Mouse (Mus musculus) brain, adult 2 months (tissue): ENCODE data around the gene Zbtb7a.

Experiments
- DNase-seq: peaks from one replicate; pipeline ENCODE4 v3.0.0; 2011; ENCODE audit warnings: low read depth, low spot score

Gene Zbtb7a

DNA sequence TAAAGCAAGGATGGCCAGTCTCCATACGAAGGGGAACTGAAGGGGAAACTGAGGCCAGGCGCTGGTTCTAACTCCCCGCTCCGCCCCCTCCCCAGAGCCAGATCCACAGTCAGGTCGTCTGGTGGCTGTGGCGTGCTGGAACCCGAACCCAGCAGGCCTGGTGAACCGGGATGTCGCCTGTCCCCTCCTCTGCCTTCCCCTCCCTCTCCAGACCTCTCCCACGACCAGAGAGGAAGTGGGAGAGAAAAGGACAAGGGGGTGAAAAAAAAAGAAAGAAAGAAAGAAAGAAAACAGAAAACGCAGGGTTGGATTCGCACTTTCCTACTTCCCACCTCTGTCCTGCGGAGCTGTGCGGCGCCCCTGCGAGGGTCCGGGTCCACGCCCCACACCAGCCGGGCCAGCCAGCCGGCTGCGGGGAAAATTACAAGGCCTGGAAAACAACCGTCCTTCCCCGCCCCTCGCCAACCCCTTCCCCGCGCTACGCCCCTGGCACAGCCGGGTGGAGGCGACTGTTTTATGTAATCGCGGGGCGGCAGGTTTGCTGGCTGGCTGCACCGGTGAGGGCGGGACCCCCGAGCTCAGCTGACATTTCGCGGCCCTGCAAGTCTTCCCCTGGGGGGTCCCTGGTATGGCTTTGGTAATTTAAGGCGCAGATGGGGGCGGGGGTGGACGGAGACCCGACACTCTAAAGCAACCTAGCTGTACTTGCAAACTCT lies at the start of gene Zbtb7a:
Gene Zbtb7a (plus strand): TSS at position 255 of the 716 bp plus-strand sequence.
- DNase-seq: peak; percentile 58

DNA sequence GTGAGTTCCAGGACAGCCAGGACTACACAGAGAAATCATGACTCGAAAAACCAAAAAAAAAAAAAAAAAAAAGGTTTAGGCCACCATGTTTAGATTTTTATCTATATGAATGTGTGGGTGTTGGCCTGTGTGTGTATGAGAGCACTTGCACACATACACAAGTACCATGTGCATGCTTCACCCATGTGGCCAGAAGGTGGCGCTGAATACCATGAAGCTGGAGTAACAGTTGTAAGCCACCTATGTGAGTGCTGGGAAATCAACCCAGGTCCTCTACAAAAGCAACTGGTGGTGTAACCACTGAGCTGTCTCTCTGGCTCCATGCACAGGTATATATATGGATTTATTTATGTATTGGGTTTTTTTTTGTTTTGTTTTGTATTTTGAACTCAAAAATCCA lies 48.0 kb upstream of the Zbtb7a start:
- peak; percentile 42 for DNase-seq

- no peak for DNase-seq
Measured at GRCm38 (mm10) chr10:81089216-81089615, 45.8 kb upstream of the Zbtb7a start.

- DNase-seq: no peak
Measured at GRCm38 (mm10) chr10:81090621-81091020, 44.4 kb upstream of the Zbtb7a start.

- no peak for DNase-seq
Measured at GRCm38 (mm10) chr10:81092465-81093250, 42.4 kb upstream of the Zbtb7a start.

GRCm38 (mm10) chr10:81094931-81095678 lies 39.9 kb upstream of the Zbtb7a start:
- no peak for DNase-seq

- DNase-seq: peak; percentile 99
Measured at GRCm38 (mm10) chr10:81105565-81106112, 29.4 kb upstream of the Zbtb7a start, which contains the start of gene Map2k2. Gene Map2k2 (plus strand): TSS chr10:81105915.

DNA sequence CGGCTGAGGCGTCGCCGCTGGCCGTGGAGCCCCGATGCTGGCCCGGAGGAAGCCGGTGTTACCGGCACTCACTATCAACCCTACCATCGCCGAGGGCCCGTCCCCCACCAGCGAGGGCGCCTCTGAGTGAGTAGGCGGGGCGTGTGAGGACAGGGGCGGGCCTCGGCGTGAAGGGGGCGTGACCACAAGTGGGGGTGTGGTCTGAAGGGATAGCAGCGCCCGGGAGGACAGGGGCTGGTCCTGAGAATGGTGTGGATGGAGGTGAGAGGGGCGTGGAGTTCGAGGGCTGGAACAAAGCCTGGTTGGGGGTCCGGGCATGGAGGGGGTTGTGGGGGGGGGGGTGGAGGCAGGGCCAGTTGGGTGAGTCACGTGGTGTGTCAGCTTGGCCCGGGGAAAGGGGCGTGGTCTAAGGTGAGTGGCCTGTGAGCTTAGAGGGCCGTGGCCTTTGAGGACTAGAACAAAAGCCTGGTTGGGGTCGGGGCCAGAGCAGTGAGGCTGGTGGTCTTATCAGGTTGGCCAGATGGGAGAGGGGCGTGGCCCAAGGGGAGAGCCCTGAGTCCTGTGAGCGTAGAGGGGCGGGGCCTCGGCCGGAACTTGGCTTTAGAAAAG lies 28.8 kb upstream of the Zbtb7a start:
- peak; percentile 83 for DNase-seq

- DNase-seq: no peak
Measured at GRCm38 (mm10) chr10:81112946-81113345, 22.1 kb upstream of the Zbtb7a start.

DNA sequence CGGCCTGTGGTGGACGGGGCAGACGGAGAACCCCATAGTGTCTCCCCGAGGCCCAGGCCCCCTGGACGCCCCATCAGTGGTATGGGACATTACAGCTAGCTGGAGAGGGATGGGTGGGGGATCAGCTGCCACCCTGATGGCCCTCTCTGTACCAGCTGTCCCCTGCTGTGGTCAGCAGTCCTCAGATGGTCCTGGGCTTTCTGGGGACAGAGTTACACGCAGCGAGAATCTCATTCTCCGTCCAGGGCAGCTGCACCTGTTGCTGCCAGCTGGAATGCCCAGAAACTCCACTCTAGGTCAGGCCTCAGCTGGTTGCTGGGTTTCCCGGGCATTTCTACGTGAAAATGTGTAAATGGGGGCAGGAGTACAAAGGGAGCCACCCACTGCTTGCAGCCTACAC lies 15.4 kb upstream of the Zbtb7a start:
- DNase-seq: no peak

GRCm38 (mm10) chr10:81120650-81121049 lies 14.4 kb upstream of the Zbtb7a start:
- no peak for DNase-seq

DNA sequence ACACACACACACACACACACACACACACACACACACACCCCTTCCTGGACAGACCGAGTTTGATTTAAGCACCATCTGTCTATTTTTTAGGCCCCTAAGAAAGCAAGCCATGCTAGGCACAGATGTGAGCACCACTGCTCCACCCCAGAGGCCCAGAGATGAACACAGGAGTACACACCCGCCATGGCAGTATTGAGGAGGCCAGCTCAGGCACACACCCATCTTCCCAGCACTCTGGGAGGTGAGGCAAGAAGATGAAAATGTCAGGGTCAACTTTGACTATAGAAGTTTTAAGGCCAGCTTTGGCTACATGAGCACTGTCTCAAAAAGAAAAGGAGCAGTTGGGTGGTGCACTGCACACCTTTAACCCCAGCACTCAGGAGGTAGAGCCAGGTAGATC lies 12.1 kb upstream of the Zbtb7a start:
- no peak for DNase-seq

GRCm38 (mm10) chr10:81123500-81123899 lies 11.5 kb upstream of the Zbtb7a start:
- peak; percentile 68 for DNase-seq

DNA sequence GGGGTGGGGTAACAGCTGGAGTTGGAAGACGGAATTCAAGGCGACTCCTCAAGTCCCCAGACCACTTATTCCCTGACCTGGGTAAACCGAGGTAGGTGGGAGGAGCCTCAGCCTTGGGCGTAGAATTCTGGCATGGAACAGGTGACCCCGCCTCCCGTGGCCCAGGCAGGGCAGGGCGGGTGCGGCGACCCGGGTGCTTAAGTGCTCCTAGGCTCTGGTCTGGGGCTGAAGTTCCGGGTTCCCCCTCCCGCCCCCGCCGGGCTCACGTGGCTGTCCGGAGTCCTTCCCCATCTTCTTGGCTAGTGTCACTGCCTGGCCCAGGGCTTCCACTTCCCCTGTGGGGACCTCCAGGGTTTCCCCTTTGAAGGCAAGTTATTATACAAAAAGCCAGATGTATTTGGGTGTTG lies 836 bp upstream of the Zbtb7a start:
- DNase-seq: peak; percentile 57

DNA sequence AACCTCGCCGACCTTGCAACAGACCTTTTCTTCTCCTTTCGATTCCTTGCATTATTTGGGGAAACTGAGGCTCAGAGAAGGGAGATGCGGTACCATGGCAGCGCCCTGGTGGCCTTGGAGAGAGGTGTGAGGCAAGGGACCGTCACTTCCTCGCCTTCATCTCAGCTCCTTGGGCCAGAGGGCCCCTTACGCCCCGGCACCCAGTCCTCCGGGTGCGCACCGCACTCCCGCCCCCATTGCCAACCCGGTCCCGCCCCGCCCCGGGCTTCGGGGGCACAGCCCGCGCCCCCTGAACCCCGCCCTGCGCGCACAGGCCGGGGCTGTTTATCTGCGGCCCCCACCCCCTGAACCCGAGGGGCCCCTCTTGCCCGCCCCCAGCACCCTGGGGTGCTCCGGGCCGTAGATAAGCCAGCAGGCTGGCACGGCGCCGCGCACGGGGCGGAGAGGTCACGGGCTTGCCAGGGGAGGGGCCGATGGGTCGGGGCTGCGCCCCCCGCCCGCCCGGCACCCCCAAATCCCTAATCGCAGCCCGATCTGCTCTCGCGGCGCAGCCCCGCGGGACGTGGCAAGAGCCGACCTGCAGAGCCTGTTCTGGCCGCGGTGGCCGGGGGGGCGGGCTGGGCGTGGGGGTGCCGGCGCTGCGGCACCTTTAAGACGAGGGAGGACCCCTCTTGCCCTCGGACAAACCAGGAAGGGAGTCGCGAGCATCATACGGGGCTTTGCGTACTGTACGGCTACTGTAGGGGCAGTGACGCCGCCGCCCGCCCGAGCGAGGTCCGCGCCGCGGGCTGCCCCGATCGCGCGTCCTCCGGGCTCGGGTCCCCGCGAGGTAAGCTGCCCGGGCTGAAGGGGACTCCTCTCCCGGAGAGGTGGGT lies 1.0 kb downstream of the Zbtb7a start:
- peak; percentile 91 for DNase-seq

- peak; percentile 82 for DNase-seq
Measured at GRCm38 (mm10) chr10:81136706-81137231, 1.7 kb downstream of the Zbtb7a start.

DNA sequence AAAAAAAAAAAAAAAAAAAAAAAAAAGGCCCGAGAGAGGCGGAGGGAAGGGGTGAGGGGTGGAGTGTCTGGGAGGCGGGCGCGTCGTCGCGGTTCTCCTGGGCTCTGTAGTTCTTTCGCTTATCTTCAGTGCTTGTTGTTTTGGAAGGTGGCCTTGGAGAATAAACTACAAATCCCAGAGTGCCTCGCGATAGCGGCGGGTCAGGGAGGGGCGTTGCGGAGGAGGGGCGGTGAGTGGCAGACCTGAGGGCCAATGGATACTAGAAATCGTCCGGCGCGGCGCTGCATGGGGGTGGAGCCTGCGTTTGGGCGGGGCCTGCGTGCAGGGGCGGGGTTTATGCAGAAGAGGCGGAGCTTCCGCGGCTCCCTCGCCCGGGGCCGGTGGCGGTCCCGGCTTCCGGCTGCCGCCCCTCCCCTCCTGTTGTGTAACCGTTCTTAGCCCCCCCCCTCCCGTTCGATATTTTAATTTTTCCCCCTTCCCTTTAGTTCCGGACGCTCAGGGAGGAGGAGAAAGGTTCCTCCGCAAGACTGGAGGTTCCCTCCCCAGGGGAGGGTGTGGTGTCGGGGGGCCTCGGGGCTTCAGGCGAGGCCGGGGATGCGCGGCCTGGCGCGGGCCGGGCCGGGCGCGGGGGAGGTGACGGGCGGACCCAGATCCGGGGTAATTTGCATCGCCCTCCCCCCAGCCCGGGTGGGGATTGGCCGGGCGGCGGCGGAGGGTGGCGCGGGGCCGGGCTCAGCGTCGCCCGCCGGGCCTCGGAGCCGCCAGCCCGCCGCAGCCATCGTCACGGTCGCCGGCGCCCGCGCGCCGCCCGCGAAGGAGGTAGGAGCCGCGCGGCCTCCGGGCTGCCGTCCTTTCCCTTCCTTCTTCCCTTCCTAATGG lies 2.5 kb downstream of the Zbtb7a start:
- DNase-seq: peak; percentile 100

GRCm38 (mm10) chr10:81138131-81138782 lies 3.2 kb downstream of the Zbtb7a start:
- DNase-seq: peak; percentile 76
